Mouse (Mus musculus): ENCODE results near the gene Pla2g1b. TPM values are rescaled to one million over a fixed set of nuclear protein-coding genes. Genes with fewer than 3 reads are reported as not detected.
A peak's percentile ranks its signal among the peaks of the same experiment; 100 is the strongest.

Pla2g1b gene
- polyA plus RNA-seq, 1 experiment from 2014 or later = 0.46 TPM

DNA sequence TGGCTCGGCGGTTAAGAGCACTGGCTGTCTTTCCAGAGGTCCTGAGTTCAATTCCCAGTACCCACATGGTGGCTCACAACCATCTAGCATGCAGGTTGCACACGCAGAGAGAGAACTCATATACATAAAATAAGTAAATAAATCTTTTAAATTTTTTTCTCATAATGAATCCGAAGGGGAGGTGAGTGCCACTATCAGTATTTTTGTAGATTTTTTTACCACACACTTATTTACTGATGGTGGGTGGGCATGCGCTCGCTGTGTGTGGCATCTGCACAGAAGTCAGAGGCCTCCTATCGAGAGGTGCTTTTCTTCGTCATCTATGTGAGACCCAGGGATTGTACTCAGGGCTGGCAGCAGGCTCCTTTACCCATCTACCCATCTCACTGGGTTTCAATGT lies 21.3 kb downstream of the Pla2g1b start:
- no peak overlapping the region for H3K27ac ChIP-seq (ENCODE audit: low read depth, low read length)
- H3K9ac ChIP-seq (ENCODE audit: low read depth, low read length) = no peak overlapping the region
- H3K4me2 ChIP-seq (replicated peaks; ENCODE audit: low read depth, low read length) = no peak overlapping the region
- H3K27me3 ChIP-seq (ENCODE audit: control insufficient read depth, insufficient read depth, low read length) = no peaks in the 10 kb centered on the region
- no peak overlapping the region for H3K4me3 ChIP-seq (ENCODE audit: low read length)
- no peak for ATAC-seq (ENCODE audit: low FRiP score, low TSS enrichment)
- no peaks in the 10 kb centered on the region for H3K36me3 ChIP-seq (ENCODE audit: control insufficient read depth, insufficient read depth, low read length)
- 86% methylated on average over 8 of the region's 8 CpGs for WGBS
- peaks cover 20% of the 10 kb centered on the region for H3K4me1 ChIP-seq (ENCODE audit: control insufficient read depth, insufficient read depth, low read length)
- no peaks in the 10 kb centered on the region for H3K9me3 ChIP-seq (ENCODE audit: control insufficient read depth, low read length)

DNA sequence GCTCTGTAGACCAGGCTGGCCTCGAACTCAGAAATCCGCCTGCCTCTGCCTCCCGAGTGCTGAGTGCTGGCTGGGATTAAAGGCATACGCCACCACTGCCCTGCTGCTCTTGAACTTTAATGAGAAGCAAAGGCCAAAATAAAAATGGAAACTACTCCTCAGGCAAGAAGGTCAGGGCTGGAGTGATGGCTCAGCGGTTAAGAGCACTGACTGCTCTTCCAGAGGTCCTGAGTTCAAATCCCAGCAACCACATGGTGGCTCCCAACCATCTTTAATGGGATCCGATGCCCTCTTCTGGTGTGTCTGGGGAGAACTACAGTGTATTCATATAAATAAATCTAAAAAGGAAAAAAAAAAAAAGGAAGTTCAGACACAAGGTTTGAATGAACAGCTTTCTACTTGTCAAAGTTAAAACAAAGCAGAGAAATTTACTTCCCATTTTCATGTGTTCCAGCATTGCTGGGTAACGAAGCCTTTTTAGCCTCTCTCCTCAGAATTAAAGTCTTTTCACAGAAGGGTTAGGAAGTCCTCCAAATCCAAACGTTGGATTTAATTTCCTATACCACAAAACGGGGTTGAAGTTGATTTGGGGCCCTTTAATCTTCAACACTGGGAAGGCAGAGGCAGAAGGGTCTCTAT lies 22.0 kb downstream of the Pla2g1b start:
- Histone ChIP-seq H3K4me2 (replicated peaks; ENCODE audit: low read depth, low read length) (no peak overlapping the region), H3K4me3 (ENCODE audit: low read length) (no peak overlapping the region), H3K9ac (ENCODE audit: low read depth, low read length) (no peak overlapping the region), H3K4me1 (ENCODE audit: control insufficient read depth, insufficient read depth, low read length) (peaks cover 13% of the 10 kb centered on the region; the same call in 1 of the 2 replicates), H3K9me3 (ENCODE audit: control insufficient read depth, low read length) (no peaks in the 10 kb centered on the region), H3K27ac (ENCODE audit: low read depth, low read length) (no peak overlapping the region), H3K36me3 (ENCODE audit: control insufficient read depth, insufficient read depth, low read length) (no peaks in the 10 kb centered on the region), H3K27me3 (ENCODE audit: control insufficient read depth, insufficient read depth, low read length) (no peaks in the 10 kb centered on the region)
- ATAC-seq (ENCODE audit: low FRiP score, low TSS enrichment) = no peak
- 75% methylated on average over 9 of the region's 9 CpGs for WGBS

DNA sequence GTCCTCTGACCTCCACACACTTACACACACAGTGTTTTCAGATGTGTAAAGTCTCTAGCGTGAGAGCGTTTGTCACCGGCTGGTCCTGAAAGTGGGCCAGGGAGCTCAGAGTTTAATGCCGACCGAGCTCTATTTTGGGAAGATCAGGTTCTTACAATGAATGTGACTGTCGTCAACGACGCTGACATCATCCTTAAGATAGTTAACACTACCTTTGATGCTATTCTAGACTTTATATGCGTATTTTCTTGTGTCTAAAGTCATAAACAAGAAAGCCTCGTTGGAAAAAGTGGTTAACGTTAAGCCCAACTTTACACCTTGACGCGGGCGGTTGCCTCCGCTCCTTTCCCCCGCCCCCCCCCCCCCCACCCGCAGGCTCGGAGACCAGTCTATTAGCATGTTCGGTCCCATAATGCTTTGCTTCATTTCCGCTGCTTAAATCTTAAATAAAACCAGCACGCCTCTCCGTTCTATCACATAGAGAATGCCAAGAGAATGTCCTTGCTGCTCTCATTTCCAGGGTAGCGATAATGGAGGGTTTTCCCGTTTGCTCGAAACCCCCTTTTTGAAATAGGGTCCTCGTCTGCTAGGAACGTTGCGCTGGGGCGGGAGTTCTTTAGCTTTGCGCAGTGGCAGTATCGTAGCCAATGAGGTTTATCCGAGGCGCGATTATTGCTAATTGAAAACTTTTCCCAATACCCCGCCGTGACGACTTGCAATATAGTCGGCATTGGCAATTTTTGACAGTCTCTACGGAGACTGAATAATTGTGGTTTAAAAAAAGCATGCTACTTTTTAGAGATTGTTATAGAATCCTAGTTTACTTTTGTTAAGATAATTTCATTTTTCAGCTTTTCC lies 23.0 kb downstream of the Pla2g1b start:
- no peaks in the 10 kb centered on the region for H3K27me3 ChIP-seq (ENCODE audit: control insufficient read depth, insufficient read depth, low read length)
- peak overlapping the region; percentile 100 for H3K27ac ChIP-seq (ENCODE audit: low read depth, low read length)
- H3K9ac ChIP-seq (ENCODE audit: low read depth, low read length) = peak overlapping the region; percentile 83
- no peaks in the 10 kb centered on the region for H3K36me3 ChIP-seq (ENCODE audit: control insufficient read depth, insufficient read depth, low read length)
- no peaks in the 10 kb centered on the region for H3K9me3 ChIP-seq (ENCODE audit: control insufficient read depth, low read length)
- H3K4me2 ChIP-seq (replicated peaks; ENCODE audit: low read depth, low read length) = peak overlapping the region; percentile 57
- peaks cover 12% of the 10 kb centered on the region; the same call in 1 of the 2 replicates for H3K4me1 ChIP-seq (ENCODE audit: control insufficient read depth, insufficient read depth, low read length)
- ATAC-seq (ENCODE audit: low FRiP score, low TSS enrichment) = peak; percentile 68
- H3K4me3 ChIP-seq (ENCODE audit: low read length) = peak overlapping the region; percentile 31
- WGBS = under 1% methylated on average over 38 of the region's 39 CpGs

DNA sequence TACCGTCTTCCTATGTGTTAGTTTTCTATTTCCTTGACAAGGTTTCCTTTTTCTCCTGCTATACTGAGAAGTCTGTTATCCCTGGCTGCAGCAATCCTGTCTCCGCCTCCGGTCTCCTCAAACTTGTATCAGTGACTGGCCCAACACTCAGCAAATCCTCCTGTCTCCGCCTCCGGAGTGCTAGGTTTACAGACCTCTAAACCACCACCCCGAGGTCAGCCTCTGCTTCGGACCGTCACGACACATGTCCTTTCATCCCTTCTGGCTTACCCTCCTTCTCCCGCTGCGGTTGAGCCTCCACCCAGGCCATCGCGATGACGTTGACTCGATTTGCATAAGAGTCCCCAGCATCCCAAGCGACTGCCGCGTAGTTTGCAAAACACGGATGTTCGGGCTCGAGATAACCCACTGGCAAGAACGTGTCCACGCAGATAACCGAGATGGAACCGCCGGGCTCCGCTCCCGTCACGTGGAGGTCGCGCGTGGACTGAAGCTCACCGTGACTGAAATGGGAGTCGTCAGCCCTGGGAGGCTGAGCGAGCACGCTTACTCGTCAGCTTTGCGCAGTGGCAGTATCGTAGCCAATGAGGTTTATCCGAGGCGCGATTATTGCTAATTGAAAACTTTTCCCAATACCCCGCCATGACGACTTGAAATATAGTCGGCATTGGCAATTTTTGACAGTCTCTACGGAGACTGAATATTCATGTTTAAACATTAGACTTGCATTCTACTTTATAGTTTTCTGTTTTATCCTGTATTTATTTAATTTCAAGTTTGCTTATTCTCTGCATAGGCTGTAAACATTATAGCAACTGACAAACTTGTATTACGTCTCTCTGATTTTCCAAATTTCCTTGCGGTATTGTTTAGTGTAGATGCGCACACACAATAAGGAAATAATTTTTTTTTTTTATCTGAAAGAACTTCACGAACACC lies 23.9 kb downstream of the Pla2g1b start:
- H3K9ac ChIP-seq (ENCODE audit: low read depth, low read length) = peak overlapping the region; percentile 83
- H3K4me2 ChIP-seq (replicated peaks; ENCODE audit: low read depth, low read length) = peak overlapping the region; percentile 57
- H3K4me3 ChIP-seq (ENCODE audit: low read length) = peak overlapping the region; percentile 31
- H3K27ac ChIP-seq (ENCODE audit: low read depth, low read length) = peak overlapping the region; percentile 100
- H3K4me1 ChIP-seq (ENCODE audit: control insufficient read depth, insufficient read depth, low read length) = peaks cover 12% of the 10 kb centered on the region; the same call in 1 of the 2 replicates
- H3K27me3 ChIP-seq (ENCODE audit: control insufficient read depth, insufficient read depth, low read length) = no peaks in the 10 kb centered on the region
- no peaks in the 10 kb centered on the region for H3K36me3 ChIP-seq (ENCODE audit: control insufficient read depth, insufficient read depth, low read length)
- peak; percentile 82 for ATAC-seq (ENCODE audit: low FRiP score, low TSS enrichment)
- H3K9me3 ChIP-seq (ENCODE audit: control insufficient read depth, low read length) = no peaks in the 10 kb centered on the region
- WGBS = under 1% methylated on average over 50 of the region's 50 CpGs

DNA sequence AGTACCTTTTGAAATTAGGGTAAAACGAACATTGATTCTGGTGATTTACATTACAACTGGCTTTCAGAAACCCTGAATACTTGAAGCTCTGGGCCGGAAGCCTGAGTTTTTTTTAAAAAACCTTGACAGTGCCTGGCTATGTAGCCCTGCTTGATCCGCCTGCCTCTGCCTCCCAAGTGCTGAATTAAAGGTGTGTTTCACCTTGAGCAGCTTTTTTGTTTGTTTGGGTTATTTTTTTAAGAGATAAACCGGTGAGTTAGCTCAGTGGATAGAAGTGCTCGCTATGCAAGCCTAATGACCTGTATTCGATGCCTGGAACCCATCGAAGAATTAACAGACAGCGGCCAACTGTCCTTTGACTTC lies 24.6 kb downstream of the Pla2g1b start:
- no peak for ATAC-seq (ENCODE audit: low FRiP score, low TSS enrichment)

DNA sequence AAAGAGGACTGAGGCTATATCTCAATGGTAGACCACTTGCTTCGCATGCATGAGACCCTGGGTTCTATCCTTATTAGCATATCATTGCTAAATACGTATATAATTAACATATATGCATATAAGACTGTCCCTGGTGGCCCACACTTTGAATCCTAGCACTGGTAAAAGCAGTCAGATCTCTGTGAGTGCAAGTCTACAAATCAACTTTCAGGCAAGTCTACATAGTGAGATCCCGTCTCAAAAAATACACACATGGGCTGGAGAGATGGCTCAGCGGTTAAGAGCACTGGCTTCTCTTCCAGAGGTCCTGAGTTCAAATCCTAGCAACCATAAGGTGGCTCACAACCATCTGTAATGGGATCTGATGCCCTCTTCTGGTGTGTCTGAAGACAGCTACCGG lies 25.0 kb downstream of the Pla2g1b start:
- Histone ChIP-seq H3K27ac (ENCODE audit: low read depth, low read length) (no peak overlapping the region), H3K4me3 (ENCODE audit: low read length) (no peak overlapping the region), H3K36me3 (ENCODE audit: control insufficient read depth, insufficient read depth, low read length) (no peaks in the 10 kb centered on the region), H3K27me3 (ENCODE audit: control insufficient read depth, insufficient read depth, low read length) (no peaks in the 10 kb centered on the region), H3K9ac (ENCODE audit: low read depth, low read length) (no peak overlapping the region), H3K4me1 (ENCODE audit: control insufficient read depth, insufficient read depth, low read length) (peaks cover 12% of the 10 kb centered on the region; the same call in 1 of the 2 replicates), H3K9me3 (ENCODE audit: control insufficient read depth, low read length) (no peaks in the 10 kb centered on the region), H3K4me2 (replicated peaks; ENCODE audit: low read depth, low read length) (peak overlapping the region; percentile 36)
- WGBS = 34% methylated on average over 5 of the region's 5 CpGs
- no peak for ATAC-seq (ENCODE audit: low FRiP score, low TSS enrichment)

More for the DNA sequence above, 24.6 kb downstream of the Pla2g1b start:
- 18% methylated on average over 8 of the region's 8 CpGs for WGBS
- Histone ChIP-seq H3K4me2 (replicated peaks; ENCODE audit: low read depth, low read length) (no peak overlapping the region; the same call in 1 of the 2 replicates), H3K4me1 (ENCODE audit: control insufficient read depth, insufficient read depth, low read length) (peaks cover 12% of the 10 kb centered on the region; the same call in 1 of the 2 replicates), H3K27me3 (ENCODE audit: control insufficient read depth, insufficient read depth, low read length) (no peaks in the 10 kb centered on the region), H3K9ac (ENCODE audit: low read depth, low read length) (no peak overlapping the region), H3K27ac (ENCODE audit: low read depth, low read length) (no peak overlapping the region), H3K36me3 (ENCODE audit: control insufficient read depth, insufficient read depth, low read length) (no peaks in the 10 kb centered on the region), H3K4me3 (ENCODE audit: low read length) (no peak overlapping the region), H3K9me3 (ENCODE audit: control insufficient read depth, low read length) (no peaks in the 10 kb centered on the region)

DNA sequence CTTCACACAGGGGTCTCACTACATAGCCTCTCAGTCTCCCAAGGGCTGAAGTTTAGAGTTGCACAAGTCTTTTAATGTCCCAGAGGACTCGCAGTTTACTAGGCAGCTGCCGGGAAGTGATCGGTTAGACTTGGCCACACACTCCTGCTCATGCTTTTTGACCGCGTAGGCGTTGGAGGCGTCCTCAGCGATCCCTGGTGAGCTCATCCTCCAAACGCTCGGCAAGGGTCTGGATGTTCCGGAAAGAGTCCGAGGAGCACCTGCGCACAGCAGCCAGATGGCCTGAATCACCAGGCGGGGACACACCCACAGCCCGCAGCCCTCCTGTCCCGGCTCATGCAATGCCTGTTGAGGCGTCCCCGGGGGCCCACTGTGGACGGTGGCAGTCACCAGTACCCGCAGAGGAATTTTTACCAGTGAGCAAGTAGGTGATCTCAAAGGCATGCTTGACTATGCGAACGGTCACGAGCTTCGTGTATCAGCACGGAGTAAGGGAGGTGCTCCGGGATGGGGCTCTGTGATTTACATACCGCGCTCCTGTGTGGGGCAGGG lies 25.8 kb downstream of the Pla2g1b start:
- peak overlapping the region; percentile 36 for H3K4me2 ChIP-seq (replicated peaks; ENCODE audit: low read depth, low read length)
- H3K4me3 ChIP-seq (ENCODE audit: low read length) = peak overlapping the region; percentile 19; the same call in 1 of the 2 replicates
- H3K9ac ChIP-seq (ENCODE audit: low read depth, low read length) = peak overlapping the region; percentile 31; the same call in 1 of the 2 replicates
- ATAC-seq (ENCODE audit: low FRiP score, low TSS enrichment) = 0 out of 2 replicates have a peak, but pooled peaks have one; percentile 3
- peaks cover 12% of the 10 kb centered on the region; the same call in 1 of the 2 replicates for H3K4me1 ChIP-seq (ENCODE audit: control insufficient read depth, insufficient read depth, low read length)
- WGBS = 2% methylated on average over 28 of the region's 28 CpGs
- no peak overlapping the region for H3K27ac ChIP-seq (ENCODE audit: low read depth, low read length)
- no peaks in the 10 kb centered on the region for H3K27me3 ChIP-seq (ENCODE audit: control insufficient read depth, insufficient read depth, low read length)
- no peaks in the 10 kb centered on the region for H3K9me3 ChIP-seq (ENCODE audit: control insufficient read depth, low read length)
- H3K36me3 ChIP-seq (ENCODE audit: control insufficient read depth, insufficient read depth, low read length) = no peaks in the 10 kb centered on the region

DNA sequence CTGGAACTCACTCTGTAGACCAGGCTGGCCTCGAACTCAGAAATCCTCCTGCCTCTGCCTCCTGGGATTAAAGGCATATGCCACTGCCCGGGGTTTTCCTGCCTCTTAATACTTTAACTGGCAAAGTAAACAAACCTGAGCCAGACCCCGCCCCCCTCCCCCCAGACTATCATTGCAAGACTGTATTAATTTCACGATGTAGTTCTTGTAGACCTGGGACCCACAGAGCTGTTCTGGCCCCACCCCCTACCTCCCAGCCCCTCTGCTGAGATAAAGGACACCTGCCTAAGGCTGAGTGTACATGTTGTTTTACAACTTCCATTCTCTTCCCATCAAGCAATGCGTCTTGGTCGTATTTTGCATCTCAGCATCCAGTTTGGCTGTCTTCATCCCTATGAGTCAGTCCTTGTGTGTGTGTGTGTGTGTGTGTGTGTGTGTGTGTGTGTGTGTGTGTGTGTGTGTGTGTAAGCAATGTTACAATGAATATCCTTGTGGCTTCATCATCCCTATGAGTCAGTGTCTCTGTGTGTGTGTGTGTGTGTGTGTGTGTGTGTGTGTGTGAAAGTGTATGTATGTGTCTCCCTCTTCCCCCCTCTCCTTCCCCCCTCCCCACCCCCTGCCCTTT lies 26.8 kb downstream of the Pla2g1b start:
- H3K4me3 ChIP-seq (ENCODE audit: low read length) = no peak overlapping the region
- no peak overlapping the region for H3K4me2 ChIP-seq (replicated peaks; ENCODE audit: low read depth, low read length)
- no peaks in the 10 kb centered on the region for H3K9me3 ChIP-seq (ENCODE audit: control insufficient read depth, low read length)
- no peak for ATAC-seq (ENCODE audit: low FRiP score, low TSS enrichment)
- H3K36me3 ChIP-seq (ENCODE audit: control insufficient read depth, insufficient read depth, low read length) = no peaks in the 10 kb centered on the region
- WGBS = 64% methylated on average over 6 of the region's 6 CpGs
- H3K27ac ChIP-seq (ENCODE audit: low read depth, low read length) = no peak overlapping the region
- H3K9ac ChIP-seq (ENCODE audit: low read depth, low read length) = no peak overlapping the region
- no peaks in the 10 kb centered on the region for H3K27me3 ChIP-seq (ENCODE audit: control insufficient read depth, insufficient read depth, low read length)
- peaks cover 12% of the 10 kb centered on the region; the same call in 1 of the 2 replicates for H3K4me1 ChIP-seq (ENCODE audit: control insufficient read depth, insufficient read depth, low read length)
